Mouse (Mus musculus) ES-E14 (cell line): ENCODE measurements around the gene Herc1.

Experiments used
- CHD2 ChIP-seq: IDR thresholded peaks from 2 replicates; pipeline ENCODE4 v1.6.1; 2014; ENCODE audit warnings: mild to moderate bottlenecking, low read depth, low read length, inconsistent platforms
- HCFC1 ChIP-seq: IDR thresholded peaks from 2 replicates; pipeline ENCODE4 v1.6.1; 2012; ENCODE audit warnings: low read length, inconsistent platforms, borderline replicate concordance; ENCODE audit not compliant: insufficient read depth
- MAFK ChIP-seq: IDR thresholded peaks from 2 replicates; pipeline ENCODE4 v1.6.1; 2014; ENCODE audit warnings: mild to moderate bottlenecking, low read depth, low read length, inconsistent platforms; ENCODE audit not compliant: insufficient read depth

DNA sequence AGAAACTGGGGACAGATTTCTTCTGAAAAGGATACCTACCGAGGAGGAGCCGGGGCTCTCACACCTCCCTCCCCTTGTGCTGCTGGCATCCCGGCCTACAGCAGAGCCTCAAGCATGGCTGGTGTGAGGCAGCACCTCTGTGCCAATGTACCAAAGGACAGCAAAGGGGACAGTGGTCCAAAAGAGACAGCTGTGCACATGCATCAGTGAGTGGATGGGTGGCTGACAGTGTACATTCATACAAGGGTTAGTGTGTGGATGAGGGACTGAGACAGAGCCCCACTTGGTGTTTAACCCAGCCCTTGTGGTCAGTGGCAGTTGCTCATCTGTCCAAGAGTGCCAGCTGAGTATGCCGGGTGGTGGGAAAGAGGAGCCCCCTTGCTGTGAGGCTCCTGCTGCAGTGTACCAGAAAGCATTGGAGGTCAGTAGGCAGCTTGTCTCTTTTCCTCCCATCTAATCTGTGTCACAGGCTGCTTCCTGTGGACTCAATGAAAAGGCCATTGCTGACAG lies 158.7 kb downstream of the Herc1 start:
- TF ChIP-seq CHD2, result no peak
- no peak for TF ChIP-seq MAFK
- TF ChIP-seq HCFC1, result no peak
